Mouse (Mus musculus) lung, postnatal 10 days (tissue): ENCODE results near the gene Ctsh.
"Not testable (repeated sequence)": the region's sequence is repeated elsewhere in the genome, so short reads cannot be mapped to it uniquely, and the experiment has no call there.

Experiments used
- DNase-seq: peaks from one replicate; pipeline ENCODE4 v3.0.0; 2021

The Ctsh gene

GRCm38 (mm10) chr9:90053852-90054251, at the start of gene Ctsh:
Gene Ctsh, plus strand, starts transcription at chr9:90054152.
- DNase-seq, result no peak

GRCm38 (mm10) chr9:90006432-90006831, 47.5 kb upstream of the Ctsh start:
- no peak for DNase-seq

GRCm38 (mm10) chr9:90007094-90007493, 46.9 kb upstream of the Ctsh start:
- peak; percentile 20 for DNase-seq

GRCm38 (mm10) chr9:90008138-90008537, 45.8 kb upstream of the Ctsh start:
- DNase-seq, result peak; percentile 73

- peak; percentile 19 for DNase-seq
Observed at GRCm38 (mm10) chr9:90011849-90012248, 42.1 kb upstream of the Ctsh start.

GRCm38 (mm10) chr9:90014649-90015048, 39.3 kb upstream of the Ctsh start:
- no peak for DNase-seq

GRCm38 (mm10) chr9:90016204-90016603, 37.7 kb upstream of the Ctsh start:
- DNase-seq, result no peak

- DNase-seq, result no peak
Observed at GRCm38 (mm10) chr9:90020866-90021265, 33.1 kb upstream of the Ctsh start.

GRCm38 (mm10) chr9:90021442-90021841, 32.5 kb upstream of the Ctsh start:
- no peak for DNase-seq

GRCm38 (mm10) chr9:90027709-90028108, 26.2 kb upstream of the Ctsh start:
- no peak for DNase-seq

- no peak for DNase-seq
Observed at GRCm38 (mm10) chr9:90033922-90034321, 20.0 kb upstream of the Ctsh start.

- no peak for DNase-seq
Observed at GRCm38 (mm10) chr9:90035168-90035567, 18.8 kb upstream of the Ctsh start.

GRCm38 (mm10) chr9:90035794-90036193, 18.2 kb upstream of the Ctsh start:
- DNase-seq, result peak; percentile 59

- peak; percentile 31 for DNase-seq
Observed at GRCm38 (mm10) chr9:90036313-90036712, 17.6 kb upstream of the Ctsh start.

GRCm38 (mm10) chr9:90038535-90038934, 15.4 kb upstream of the Ctsh start:
- DNase-seq, result no peak

GRCm38 (mm10) chr9:90040916-90041315, 13.0 kb upstream of the Ctsh start:
- DNase-seq, result no peak

- no peak for DNase-seq
Observed at GRCm38 (mm10) chr9:90041556-90041955, 12.4 kb upstream of the Ctsh start.

- not testable (repeated sequence) for DNase-seq
Observed at GRCm38 (mm10) chr9:90042906-90043305, 11.0 kb upstream of the Ctsh start.

GRCm38 (mm10) chr9:90045191-90045590, 8.8 kb upstream of the Ctsh start:
- DNase-seq, result no peak

- no peak for DNase-seq
Observed at GRCm38 (mm10) chr9:90047937-90048627, 5.9 kb upstream of the Ctsh start.

- DNase-seq, result peak; percentile 84
Observed at GRCm38 (mm10) chr9:90054371-90055145, 606 bp downstream of the Ctsh start.

GRCm38 (mm10) chr9:90055409-90055808, 1.5 kb downstream of the Ctsh start:
- DNase-seq, result no peak

- DNase-seq, result no peak
Observed at GRCm38 (mm10) chr9:90055911-90056310, 2.0 kb downstream of the Ctsh start.

GRCm38 (mm10) chr9:90056716-90057115, 2.8 kb downstream of the Ctsh start:
- no peak for DNase-seq
